Mouse (Mus musculus) neural tube, embryonic 13.5 days (tissue): ENCODE data around the gene Ptpn13. TPM values are rescaled to one million over a fixed set of nuclear protein-coding genes. Genes with fewer than 3 reads are reported as not detected.

Experiments used
- ATAC-seq: fragments of 200-750 bp; cut with Nextera tagmentation; 2 replicates; pipeline ENCODE4 v1.8.0; 2017; ENCODE audit warnings: low read depth, mild to moderate bottlenecking, moderate TSS enrichment, moderate library complexity
- H3K27ac ChIP-seq: fragments of 300-500 bp; sonication (generic); replicated peaks from 2 replicates; pipeline ENCODE4 v1.5.1; 2015; ENCODE audit warnings: moderate library complexity, mild to moderate bottlenecking, inconsistent platforms
- H3K27me3 ChIP-seq: fragments of 300-500 bp; sonication (generic); 2 replicates; pipeline ENCODE4 v1.6.1; 2015; ENCODE audit warnings: mild to moderate bottlenecking, inconsistent platforms
- H3K36me3 ChIP-seq: fragments of 300-500 bp; sonication (generic); 2 replicates; pipeline ENCODE4 v1.6.1; 2015; ENCODE audit warnings: mild to moderate bottlenecking, inconsistent platforms
- H3K4me1 ChIP-seq: fragments of 300-500 bp; sonication (generic); replicated peaks from 2 replicates; pipeline ENCODE4 v1.6.1; 2015; ENCODE audit warnings: inconsistent platforms
- H3K4me2 ChIP-seq: fragments of 300-500 bp; sonication (generic); 2 replicates; pipeline ENCODE4 v1.6.1; 2015; ENCODE audit warnings: inconsistent platforms, mild to moderate bottlenecking, moderate library complexity
- H3K4me3 ChIP-seq: fragments of 300-500 bp; sonication (generic); 2 replicates; pipeline ENCODE4 v1.5.1; 2015; ENCODE audit warnings: mild to moderate bottlenecking, inconsistent platforms
- H3K9ac ChIP-seq: fragments of 300-500 bp; sonication (generic); 2 replicates; pipeline ENCODE4 v1.6.1; 2015; ENCODE audit warnings: moderate library complexity, mild to moderate bottlenecking, inconsistent platforms
- H3K9me3 ChIP-seq: fragments of 300-500 bp; sonication (generic); 2 replicates; pipeline ENCODE4 v1.6.1; 2016; ENCODE audit warnings: inconsistent platforms
- WGBS: fragments of 180-500 bp; shearing (Covaris S2); methylation state at CpG from one replicate; pipeline ENCODE4 v1.1.7; 2015; 5-methylcytosine and 5-hydroxymethylcytosine counted together
- polyA plus RNA-seq: library from polyadenylated mRNA; unstranded; fragments of >200 nt; fragmentation: Nextera tagmentation; extraction: Ambion mirVana; gene quantifications from 2 replicates; pipeline ENCODE4 v1.2.1, GENCODE M21; 2015

Gene Ptpn13
- polyA plus RNA-seq = 6.6 and 8.1 TPM in 2 replicates

- no peaks in the 10 kb centered on the region for H3K9me3 ChIP-seq
- no peaks in the 10 kb centered on the region for H3K36me3 ChIP-seq
- H3K27me3 ChIP-seq = peaks cover 5% of the 10 kb centered on the region
- H3K9ac ChIP-seq = peak within 1 kb of the TSS; percentile 86
- under 1% methylated on average over 34 of the region's 55 CpGs for WGBS
- peak within 1 kb of the TSS; percentile 81 for H3K4me3 ChIP-seq
- peak; percentile 98 for ATAC-seq
- H3K4me1 ChIP-seq = peaks cover 46% of the 10 kb centered on the region
- peak within 1 kb of the TSS; percentile 96 for H3K4me2 ChIP-seq
- H3K27ac ChIP-seq = peak within 1 kb of the TSS; percentile 80
Observed at GRCm38 (mm10) chr5:103424678-103425319, at the start of gene Ptpn13. Gene Ptpn13, plus strand, starts transcription at chr5:103425192.

GRCm38 (mm10) chr5:103375226-103375625 is 49.8 kb upstream of the Ptpn13 start:
- Histone ChIP-seq H3K4me2 (no peak overlapping the region), H3K4me3 (no peak overlapping the region), H3K36me3 (no peaks in the 10 kb centered on the region), H3K4me1 (peaks cover 3% of the 10 kb centered on the region; the same call in 1 of the 2 replicates), H3K27me3 (no peaks in the 10 kb centered on the region), H3K27ac (no peak overlapping the region), H3K9me3 (no peaks in the 10 kb centered on the region), H3K9ac (no peak overlapping the region)
- ATAC-seq = no peak
- WGBS = 90% methylated on average over 9 of the region's 9 CpGs

- ATAC-seq = no peak
- Histone ChIP-seq H3K27me3 (no peaks in the 10 kb centered on the region), H3K9ac (no peak overlapping the region), H3K4me1 (peaks cover 3% of the 10 kb centered on the region; the same call in 1 of the 2 replicates), H3K9me3 (no peaks in the 10 kb centered on the region), H3K36me3 (no peaks in the 10 kb centered on the region), H3K4me2 (no peak overlapping the region), H3K4me3 (no peak overlapping the region), H3K27ac (no peak overlapping the region; the same call in 1 of the 2 replicates)
- 68% methylated on average over 17 of the region's 17 CpGs for WGBS
Observed at GRCm38 (mm10) chr5:103376354-103377295, 48.4 kb upstream of the Ptpn13 start.

- Histone ChIP-seq H3K9me3 (no peaks in the 10 kb centered on the region), H3K4me1 (peaks cover 3% of the 10 kb centered on the region; the same call in 1 of the 2 replicates), H3K36me3 (no peaks in the 10 kb centered on the region), H3K4me3 (no peak overlapping the region), H3K27me3 (no peaks in the 10 kb centered on the region), H3K4me2 (no peak overlapping the region), H3K27ac (no peak overlapping the region), H3K9ac (no peak overlapping the region)
- 57% methylated on average over 12 of the region's 12 CpGs for WGBS
- no peak for ATAC-seq
Observed at GRCm38 (mm10) chr5:103377493-103378130, 47.4 kb upstream of the Ptpn13 start.

GRCm38 (mm10) chr5:103380785-103381527 is 44.0 kb upstream of the Ptpn13 start:
- Histone ChIP-seq H3K4me2 (no peak overlapping the region), H3K9me3 (0 out of 2 replicates have a peak, but pooled peaks cover 3% of the 10 kb centered on the region), H3K36me3 (no peaks in the 10 kb centered on the region), H3K4me1 (peaks cover 3% of the 10 kb centered on the region; the same call in 1 of the 2 replicates), H3K9ac (no peak overlapping the region), H3K27me3 (no peaks in the 10 kb centered on the region), H3K27ac (no peak overlapping the region), H3K4me3 (no peak overlapping the region)
- 69% methylated on average over 11 of the region's 11 CpGs for WGBS
- no peak for ATAC-seq

- ATAC-seq = no peak
- Histone ChIP-seq H3K4me1 (0 out of 2 replicates have a peak, but pooled peaks cover 3% of the 10 kb centered on the region), H3K36me3 (no peaks in the 10 kb centered on the region), H3K4me3 (no peak overlapping the region), H3K4me2 (no peak overlapping the region), H3K27me3 (no peaks in the 10 kb centered on the region), H3K27ac (no peak overlapping the region), H3K9me3 (0 out of 2 replicates have a peak, but pooled peaks cover 3% of the 10 kb centered on the region), H3K9ac (no peak overlapping the region)
- 94% methylated on average over 4 of the region's 4 CpGs for WGBS
Observed at GRCm38 (mm10) chr5:103382951-103383350, 42.0 kb upstream of the Ptpn13 start.

GRCm38 (mm10) chr5:103384021-103384420 is 41.0 kb upstream of the Ptpn13 start:
- no peaks in the 10 kb centered on the region for H3K27me3 ChIP-seq
- WGBS = 70% methylated on average over 7 of the region's 7 CpGs
- H3K36me3 ChIP-seq = no peaks in the 10 kb centered on the region
- H3K9me3 ChIP-seq = 0 out of 2 replicates have a peak, but pooled peaks cover 3% of the 10 kb centered on the region
- H3K4me1 ChIP-seq = 0 out of 2 replicates have a peak, but pooled peaks cover 5% of the 10 kb centered on the region
- no peak overlapping the region for H3K27ac ChIP-seq
- H3K4me2 ChIP-seq = no peak overlapping the region
- H3K4me3 ChIP-seq = no peak overlapping the region
- ATAC-seq = no peak
- H3K9ac ChIP-seq = no peak overlapping the region

- H3K4me3 ChIP-seq = no peak overlapping the region
- H3K9me3 ChIP-seq = 0 out of 2 replicates have a peak, but pooled peaks cover 3% of the 10 kb centered on the region
- no peak overlapping the region; the same call in 1 of the 2 replicates for H3K27ac ChIP-seq
- ATAC-seq = no peak
- H3K27me3 ChIP-seq = no peaks in the 10 kb centered on the region
- no peak overlapping the region for H3K4me2 ChIP-seq
- WGBS = 69% methylated on average over 8 of the region's 8 CpGs
- no peaks in the 10 kb centered on the region for H3K36me3 ChIP-seq
- H3K4me1 ChIP-seq = 0 out of 2 replicates have a peak, but pooled peaks cover 5% of the 10 kb centered on the region
- H3K9ac ChIP-seq = no peak overlapping the region
Observed at GRCm38 (mm10) chr5:103387540-103388026, 37.4 kb upstream of the Ptpn13 start.

GRCm38 (mm10) chr5:103389415-103389814 is 35.6 kb upstream of the Ptpn13 start:
- whole genome bisulfite sequencing = 88% methylated on average over 5 of the region's 5 CpGs

GRCm38 (mm10) chr5:103393220-103393619 is 31.8 kb upstream of the Ptpn13 start:
- H3K27me3 ChIP-seq = no peaks in the 10 kb centered on the region
- H3K4me2 ChIP-seq = no peak overlapping the region
- WGBS = 13% methylated on average over 4 of the region's 4 CpGs
- no peak overlapping the region for H3K9ac ChIP-seq
- H3K4me3 ChIP-seq = no peak overlapping the region
- no peaks in the 10 kb centered on the region for H3K36me3 ChIP-seq
- H3K27ac ChIP-seq = no peak overlapping the region
- peaks cover 10% of the 10 kb centered on the region for H3K4me1 ChIP-seq
- ATAC-seq = no peak
- no peaks in the 10 kb centered on the region for H3K9me3 ChIP-seq

More at GRCm38 (mm10) chr5:103389415-103389814, 35.6 kb upstream of the Ptpn13 start:
- Histone ChIP-seq H3K27me3 (no peaks in the 10 kb centered on the region), H3K4me2 (no peak overlapping the region), H3K9ac (no peak overlapping the region), H3K4me3 (no peak overlapping the region), H3K36me3 (no peaks in the 10 kb centered on the region), H3K4me1 (peaks cover 15% of the 10 kb centered on the region), H3K27ac (no peak overlapping the region), H3K9me3 (0 out of 2 replicates have a peak, but pooled peaks cover 3% of the 10 kb centered on the region)
- ATAC-seq = no peak

GRCm38 (mm10) chr5:103393752-103394151 is 31.2 kb upstream of the Ptpn13 start:
- H3K4me2 ChIP-seq = 0 out of 2 replicates have a peak overlapping the region, but pooled peaks have one; percentile 14

More at GRCm38 (mm10) chr5:103393752-103394151, 31.2 kb upstream of the Ptpn13 start:
- Histone ChIP-seq H3K27ac (no peak overlapping the region), H3K4me1 (peaks cover 10% of the 10 kb centered on the region), H3K36me3 (no peaks in the 10 kb centered on the region), H3K4me3 (no peak overlapping the region), H3K9ac (no peak overlapping the region), H3K9me3 (no peaks in the 10 kb centered on the region), H3K27me3 (no peaks in the 10 kb centered on the region)
- ATAC-seq = no peak
- 30% methylated on average over 16 of the region's 16 CpGs for WGBS
